Mouse (Mus musculus): ENCODE measurements around the gene Pde2a. TPM values are rescaled to one million over a fixed set of nuclear protein-coding genes. Genes with fewer than 3 reads are reported as not detected.

Pde2a gene
- polyA plus RNA-seq, 1 experiment from 2014 or later: 25.9 TPM

- DNase-seq (ENCODE audit: low spot score) (no peak), ATAC-seq (ENCODE audit: low FRiP score) (no peak)
- H3K4me2 ChIP-seq (replicated peaks): no peak overlapping the region
- H3K27ac ChIP-seq: no peak overlapping the region
- H3K9me3 ChIP-seq (ENCODE audit: control insufficient read depth, low read length): no peaks in the 10 kb centered on the region
- H3K4me1 ChIP-seq (replicated peaks; ENCODE audit: control insufficient read depth, insufficient read depth, low read length): 0 out of 2 replicates have a peak, but pooled peaks cover 3% of the 10 kb centered on the region
- H3K9ac ChIP-seq: no peak overlapping the region
- H3K36me3 ChIP-seq (replicated peaks; ENCODE audit: control insufficient read depth, insufficient read depth): no peaks in the 10 kb centered on the region
- 58% methylated on average over 3 of the region's 3 CpGs for WGBS
- no peak overlapping the region for H3K4me3 ChIP-seq (replicated peaks; ENCODE audit: low read length)
- H3K27me3 ChIP-seq (ENCODE audit: control insufficient read depth, insufficient read depth, low read length): no peaks in the 10 kb centered on the region
These were observed 50.5 kb downstream of the Pde2a start for GRCm38 (mm10) chr7:101471968-101472480.

- Histone ChIP-seq H3K9me3 (ENCODE audit: control insufficient read depth, low read length) (no peaks in the 10 kb centered on the region), H3K36me3 (replicated peaks; ENCODE audit: control insufficient read depth, insufficient read depth) (no peaks in the 10 kb centered on the region), H3K27ac (no peak overlapping the region; the same call in 1 of the 2 replicates), H3K4me1 (replicated peaks; ENCODE audit: control insufficient read depth, insufficient read depth, low read length) (0 out of 2 replicates have a peak, but pooled peaks cover 3% of the 10 kb centered on the region), H3K27me3 (ENCODE audit: control insufficient read depth, insufficient read depth, low read length) (no peaks in the 10 kb centered on the region), H3K4me2 (replicated peaks) (no peak overlapping the region), H3K4me3 (replicated peaks; ENCODE audit: low read length) (no peak overlapping the region), H3K9ac (no peak overlapping the region)
- 59% methylated on average over 10 of the region's 10 CpGs for WGBS
- no peak for ATAC-seq (ENCODE audit: low FRiP score)
- DNase-seq (ENCODE audit: low spot score): no peak
These were observed 51.4 kb downstream of the Pde2a start for GRCm38 (mm10) chr7:101472598-101473558.

- Histone ChIP-seq H3K9me3 (ENCODE audit: control insufficient read depth, low read length) (no peaks in the 10 kb centered on the region), H3K27me3 (ENCODE audit: control insufficient read depth, insufficient read depth, low read length) (no peaks in the 10 kb centered on the region), H3K36me3 (replicated peaks; ENCODE audit: control insufficient read depth, insufficient read depth) (no peaks in the 10 kb centered on the region), H3K4me1 (replicated peaks; ENCODE audit: control insufficient read depth, insufficient read depth, low read length) (0 out of 2 replicates have a peak, but pooled peaks cover 3% of the 10 kb centered on the region), H3K4me2 (replicated peaks) (no peak overlapping the region), H3K4me3 (replicated peaks; ENCODE audit: low read length) (no peak overlapping the region), H3K9ac (no peak overlapping the region), H3K27ac (no peak overlapping the region)
- ATAC-seq (ENCODE audit: low FRiP score) (no peak), DNase-seq (ENCODE audit: low spot score) (no peak)
- 93% methylated on average over 5 of the region's 5 CpGs for WGBS
These were observed 52.9 kb downstream of the Pde2a start for GRCm38 (mm10) chr7:101474399-101474811.

- no peak overlapping the region for H3K4me2 ChIP-seq (replicated peaks)
These were observed 54.5 kb downstream of the Pde2a start for GRCm38 (mm10) chr7:101476028-101476427.

GRCm38 (mm10) chr7:101476493-101476892, 55.0 kb downstream of the Pde2a start:
- Histone ChIP-seq H3K4me1 (replicated peaks; ENCODE audit: control insufficient read depth, insufficient read depth, low read length) (0 out of 2 replicates have a peak, but pooled peaks cover 3% of the 10 kb centered on the region), H3K4me2 (replicated peaks) (no peak overlapping the region), H3K36me3 (replicated peaks; ENCODE audit: control insufficient read depth, insufficient read depth) (no peaks in the 10 kb centered on the region), H3K4me3 (replicated peaks; ENCODE audit: low read length) (no peak overlapping the region), H3K27ac (no peak overlapping the region), H3K27me3 (ENCODE audit: control insufficient read depth, insufficient read depth, low read length) (no peaks in the 10 kb centered on the region), H3K9ac (no peak overlapping the region), H3K9me3 (ENCODE audit: control insufficient read depth, low read length) (no peaks in the 10 kb centered on the region)
- ATAC-seq (ENCODE audit: low FRiP score) (no peak), DNase-seq (ENCODE audit: low spot score) (no peak)
- 65% methylated on average over 4 of the region's 4 CpGs for WGBS

More at GRCm38 (mm10) chr7:101476028-101476427, 54.5 kb downstream of the Pde2a start:
- Histone ChIP-seq H3K27me3 (ENCODE audit: control insufficient read depth, insufficient read depth, low read length) (no peaks in the 10 kb centered on the region), H3K4me3 (replicated peaks; ENCODE audit: low read length) (no peak overlapping the region), H3K36me3 (replicated peaks; ENCODE audit: control insufficient read depth, insufficient read depth) (no peaks in the 10 kb centered on the region), H3K9ac (no peak overlapping the region), H3K9me3 (ENCODE audit: control insufficient read depth, low read length) (no peaks in the 10 kb centered on the region), H3K27ac (no peak overlapping the region), H3K4me1 (replicated peaks; ENCODE audit: control insufficient read depth, insufficient read depth, low read length) (0 out of 2 replicates have a peak, but pooled peaks cover 3% of the 10 kb centered on the region)
- DNase-seq (ENCODE audit: low spot score) (no peak), ATAC-seq (ENCODE audit: low FRiP score) (no peak)
- 79% methylated on average over 3 of the region's 3 CpGs for WGBS

GRCm38 (mm10) chr7:101477200-101477599, 55.7 kb downstream of the Pde2a start:
- Histone ChIP-seq H3K27ac (no peak overlapping the region; the same call in 1 of the 2 replicates), H3K9ac (no peak overlapping the region), H3K36me3 (replicated peaks; ENCODE audit: control insufficient read depth, insufficient read depth) (no peaks in the 10 kb centered on the region), H3K4me1 (replicated peaks; ENCODE audit: control insufficient read depth, insufficient read depth, low read length) (0 out of 2 replicates have a peak, but pooled peaks cover 3% of the 10 kb centered on the region), H3K4me2 (replicated peaks) (no peak overlapping the region), H3K4me3 (replicated peaks; ENCODE audit: low read length) (no peak overlapping the region), H3K9me3 (ENCODE audit: control insufficient read depth, low read length) (no peaks in the 10 kb centered on the region), H3K27me3 (ENCODE audit: control insufficient read depth, insufficient read depth, low read length) (no peaks in the 10 kb centered on the region)
- DNase-seq (ENCODE audit: low spot score) (no peak), ATAC-seq (ENCODE audit: low FRiP score) (no peak)
- 46% methylated on average over 5 of the region's 5 CpGs for WGBS

- no peaks in the 10 kb centered on the region for H3K27me3 ChIP-seq (ENCODE audit: control insufficient read depth, insufficient read depth, low read length)
- H3K4me1 ChIP-seq (replicated peaks; ENCODE audit: control insufficient read depth, insufficient read depth, low read length): 0 out of 2 replicates have a peak, but pooled peaks cover 3% of the 10 kb centered on the region
- 77% methylated on average over 5 of the region's 5 CpGs for WGBS
- no peak overlapping the region for H3K27ac ChIP-seq
- H3K9me3 ChIP-seq (ENCODE audit: control insufficient read depth, low read length): no peaks in the 10 kb centered on the region
- DNase-seq (ENCODE audit: low spot score) (no peak), ATAC-seq (ENCODE audit: low FRiP score) (0 out of 2 replicates have a peak, but pooled peaks have one; percentile 15)
- no peak overlapping the region for H3K4me3 ChIP-seq (replicated peaks; ENCODE audit: low read length)
- H3K9ac ChIP-seq: no peak overlapping the region
- no peaks in the 10 kb centered on the region for H3K36me3 ChIP-seq (replicated peaks; ENCODE audit: control insufficient read depth, insufficient read depth)
- H3K4me2 ChIP-seq (replicated peaks): no peak overlapping the region
These were observed 56.6 kb downstream of the Pde2a start for GRCm38 (mm10) chr7:101478099-101478498.

GRCm38 (mm10) chr7:101479841-101480240, 58.4 kb downstream of the Pde2a start:
- H3K4me1 ChIP-seq (replicated peaks; ENCODE audit: control insufficient read depth, insufficient read depth, low read length): 0 out of 2 replicates have a peak, but pooled peaks cover 3% of the 10 kb centered on the region
- H3K9ac ChIP-seq: no peak overlapping the region
- ATAC-seq (ENCODE audit: low FRiP score) (no peak), DNase-seq (ENCODE audit: low spot score) (no peak)
- H3K9me3 ChIP-seq (ENCODE audit: control insufficient read depth, low read length): no peaks in the 10 kb centered on the region
- 85% methylated on average over 4 of the region's 4 CpGs for WGBS
- H3K4me3 ChIP-seq (replicated peaks; ENCODE audit: low read length): no peak overlapping the region
- no peaks in the 10 kb centered on the region for H3K36me3 ChIP-seq (replicated peaks; ENCODE audit: control insufficient read depth, insufficient read depth)
- H3K27ac ChIP-seq: no peak overlapping the region
- H3K27me3 ChIP-seq (ENCODE audit: control insufficient read depth, insufficient read depth, low read length): no peaks in the 10 kb centered on the region
- no peak overlapping the region for H3K4me2 ChIP-seq (replicated peaks)

- no peak overlapping the region for H3K27ac ChIP-seq
- 54% methylated on average over 6 of the region's 6 CpGs for WGBS
These were observed 59.2 kb downstream of the Pde2a start for GRCm38 (mm10) chr7:101480671-101481070.

More at GRCm38 (mm10) chr7:101480671-101481070, 59.2 kb downstream of the Pde2a start:
- Histone ChIP-seq H3K9me3 (ENCODE audit: control insufficient read depth, low read length) (no peaks in the 10 kb centered on the region), H3K4me1 (replicated peaks; ENCODE audit: control insufficient read depth, insufficient read depth, low read length) (0 out of 2 replicates have a peak, but pooled peaks cover 3% of the 10 kb centered on the region), H3K4me2 (replicated peaks) (no peak overlapping the region), H3K9ac (no peak overlapping the region), H3K36me3 (replicated peaks; ENCODE audit: control insufficient read depth, insufficient read depth) (no peaks in the 10 kb centered on the region), H3K4me3 (replicated peaks; ENCODE audit: low read length) (no peak overlapping the region), H3K27me3 (ENCODE audit: control insufficient read depth, insufficient read depth, low read length) (no peaks in the 10 kb centered on the region)
- DNase-seq (ENCODE audit: low spot score): no peak
- ATAC-seq (ENCODE audit: low FRiP score): no peak
